Mouse (Mus musculus): ENCODE results near the gene Poc1b.
A peak's percentile ranks its signal among the peaks of the same experiment; 100 is the strongest.

- TF ChIP-seq CTCF (IDR thresholded peaks at IDR 0.05; ENCODE audit: low read depth) (peak; percentile 60), EP300 (optimal IDR thresholded peaks at IDR 0.05) (no peak)
Measured at GRCm38 (mm10) chr10:99108431-99108982, 1.7 kb downstream of the Poc1b start.
